Mouse (Mus musculus): ENCODE measurements around the gene Psmc6. TPM values are rescaled to one million over a fixed set of nuclear protein-coding genes. Genes with fewer than 3 reads are reported as not detected.

Gene Psmc6
- total RNA-seq (2021) = 100 to 1,000 TPM; 119 to 125 TPM
- long read RNA-seq, experiment 1, transcript Psmc6-201 (14 exons, 2,234 nt) = major isoform, 139 of 150 reads
- long read RNA-seq, experiment 1, partial matches to known transcripts = 3 of 150 reads
- long read RNA-seq, experiment 1, other reads (novel, unspliced or antisense) = 8 of 150 reads
- long read RNA-seq, experiment 2, transcript Psmc6-201 (14 exons, 2,234 nt) = major isoform, 146 of 156 reads
- long read RNA-seq, experiment 2, partial matches to known transcripts = 6 of 156 reads
- long read RNA-seq, experiment 2, other reads (novel, unspliced or antisense) = 4 of 156 reads

DNA sequence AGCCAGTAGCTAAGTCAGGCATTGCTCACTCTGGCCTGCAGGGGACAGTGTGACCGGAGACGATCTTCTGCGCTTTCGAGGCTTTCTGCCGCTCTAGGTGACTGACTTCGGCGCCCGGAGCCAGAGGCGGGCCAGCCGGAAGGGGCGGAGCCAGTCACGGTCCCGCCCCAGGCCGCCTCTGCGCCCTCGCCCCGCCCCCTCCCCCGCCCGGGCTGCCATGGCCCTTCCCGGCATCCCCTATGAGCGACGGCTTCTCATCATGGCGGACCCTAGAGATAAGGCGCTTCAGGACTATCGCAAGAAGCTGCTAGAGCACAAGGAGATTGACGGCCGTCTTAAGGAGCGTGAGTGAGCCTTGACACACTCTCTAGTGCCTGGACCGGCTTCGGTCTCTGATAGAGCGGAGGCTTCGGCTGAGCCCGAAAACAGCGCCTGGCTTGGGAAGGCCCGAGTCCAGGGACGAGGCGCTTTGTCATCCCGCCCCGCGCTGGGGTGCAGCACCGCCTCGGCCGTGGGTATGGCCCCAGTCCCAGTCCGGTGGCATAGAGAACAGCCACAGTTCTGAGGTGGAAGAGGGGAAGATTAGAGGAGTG is at the start of gene Psmc6:
Psmc6 (plus strand) TSS at position 200 of the 593 bp plus-strand sequence.
- peak; percentile 90 for DNase-seq

- no peak for DNase-seq
These were observed 47.5 kb upstream of the Psmc6 start for GRCm38 (mm10) chr14:45282066-45282465.

DNA sequence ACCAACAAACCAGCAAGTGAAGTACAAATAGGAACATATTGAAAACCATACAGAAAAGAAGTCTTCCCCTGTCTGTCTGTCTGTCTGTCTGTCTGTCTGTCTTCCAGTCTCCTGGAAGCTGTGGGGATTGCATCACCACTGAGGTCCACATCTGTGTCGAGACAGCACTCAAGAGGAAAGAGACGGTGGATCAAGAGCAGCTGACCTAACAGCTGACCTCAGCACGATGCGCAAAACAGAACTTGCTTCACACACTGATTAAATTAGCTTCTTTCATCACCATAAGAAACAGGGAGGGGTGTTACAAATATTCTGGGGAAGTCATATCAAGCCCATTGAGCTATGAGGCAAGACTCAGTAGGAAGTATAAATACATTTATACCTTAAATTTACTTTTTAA is 38.0 kb upstream of the Psmc6 start:
- DNase-seq = no peak

- no peak for DNase-seq
These were observed 25.6 kb upstream of the Psmc6 start for GRCm38 (mm10) chr14:45303939-45304338.

DNA sequence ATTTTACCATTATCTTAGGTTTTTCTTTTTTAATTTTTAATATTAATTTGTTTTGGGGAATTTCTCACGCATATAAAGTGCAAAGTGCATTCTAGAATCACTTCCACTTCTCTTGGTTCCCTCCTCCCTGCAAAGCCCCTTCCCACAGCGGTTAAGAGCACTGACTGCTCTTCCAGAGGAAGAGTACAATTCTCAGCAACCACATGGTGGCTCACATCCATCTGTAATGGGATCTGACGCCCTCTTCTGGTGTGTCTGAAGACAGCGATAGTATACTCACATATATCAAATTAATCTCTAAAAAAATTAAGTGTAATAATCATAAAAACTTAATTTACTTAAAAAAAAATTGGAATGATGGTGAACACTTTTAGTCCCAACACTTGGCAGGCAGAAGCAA is 25.2 kb upstream of the Psmc6 start:
- DNase-seq = no peak

GRCm38 (mm10) chr14:45305852-45306251 is 23.7 kb upstream of the Psmc6 start:
- DNase-seq = no peak

DNA sequence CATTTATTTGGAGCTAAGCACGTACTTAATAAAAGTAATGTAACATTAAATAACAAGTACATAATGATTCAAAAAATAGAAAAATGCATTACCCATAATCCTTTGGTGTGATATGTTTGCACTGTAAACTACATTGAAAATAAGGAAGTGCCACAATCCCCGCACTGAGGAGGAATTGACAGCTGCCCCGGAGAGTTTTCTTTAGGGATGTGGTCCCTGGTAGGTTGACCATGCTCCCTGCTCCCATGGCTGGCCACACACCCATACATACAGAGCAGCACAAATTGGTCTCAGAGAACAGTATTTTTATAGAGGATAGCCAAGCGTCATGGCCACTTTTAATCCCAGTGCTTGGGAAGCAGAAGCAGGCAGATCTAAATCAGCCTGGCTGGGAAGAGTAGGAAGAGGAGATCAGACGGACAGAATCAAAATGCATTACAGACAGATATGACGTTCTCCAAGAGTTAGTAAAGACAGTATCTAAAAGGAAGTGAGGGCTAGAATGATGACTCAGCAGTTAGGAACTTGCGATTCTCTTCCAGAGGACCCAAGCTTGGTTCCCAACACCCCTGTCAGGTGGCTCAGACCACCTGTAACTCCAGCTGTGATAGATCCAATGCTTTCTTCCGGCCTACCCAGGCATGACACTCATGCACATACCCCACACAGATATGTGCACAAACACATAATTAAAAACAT is 21.8 kb upstream of the Psmc6 start:
- no peak for DNase-seq

GRCm38 (mm10) chr14:45309646-45310045 is 19.9 kb upstream of the Psmc6 start:
- peak; percentile 22 for DNase-seq

GRCm38 (mm10) chr14:45310101-45310500 is 19.5 kb upstream of the Psmc6 start:
- no peak for DNase-seq

GRCm38 (mm10) chr14:45316927-45317326 is 12.7 kb upstream of the Psmc6 start:
- no peak for DNase-seq

- no peak for DNase-seq
These were observed 11.6 kb upstream of the Psmc6 start for GRCm38 (mm10) chr14:45317921-45318411.

GRCm38 (mm10) chr14:45318426-45319236 is 11.0 kb upstream of the Psmc6 start, which contains the start of gene Ero1l:
Gene Ero1l, minus strand, starts transcription at chr14:45318771.
- DNase-seq = peak; percentile 81

DNA sequence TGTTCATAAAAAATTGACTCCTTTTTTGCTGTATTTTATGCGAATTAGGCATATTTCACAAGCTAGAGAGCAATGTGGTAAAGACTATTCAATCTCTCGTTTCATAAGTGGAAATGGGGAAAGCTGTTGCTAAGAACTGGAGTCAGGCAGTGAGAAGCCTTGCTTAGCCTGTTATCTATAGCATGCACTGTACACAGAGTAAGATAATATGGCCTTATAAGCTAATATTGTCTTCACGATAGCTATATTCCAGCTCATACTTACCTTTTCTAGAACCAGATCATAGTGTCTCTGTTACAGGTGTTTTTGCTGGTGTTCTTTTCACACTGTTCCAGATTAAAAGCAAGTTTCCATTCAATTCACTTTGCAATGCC is 10.4 kb upstream of the Psmc6 start:
- DNase-seq = no peak

DNA sequence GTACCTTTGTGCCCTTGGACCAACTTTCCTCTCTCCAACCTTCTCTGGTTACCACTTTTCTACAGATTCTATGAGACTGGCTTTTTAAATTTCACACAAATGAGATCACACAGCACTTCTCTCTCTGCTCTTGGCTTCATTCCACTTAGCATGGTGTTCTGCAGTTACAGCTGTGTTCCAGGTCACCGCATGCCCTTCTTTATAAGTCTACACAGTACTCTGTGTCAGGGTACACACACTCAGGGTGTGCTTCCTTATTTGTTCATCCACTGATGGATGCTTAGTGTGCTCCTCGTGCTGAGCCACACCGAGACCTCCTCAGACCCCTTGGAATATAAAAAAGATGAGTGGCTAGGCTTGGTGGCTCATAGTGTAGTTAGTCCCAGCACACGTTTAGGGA is 9.5 kb upstream of the Psmc6 start:
- DNase-seq = no peak

DNA sequence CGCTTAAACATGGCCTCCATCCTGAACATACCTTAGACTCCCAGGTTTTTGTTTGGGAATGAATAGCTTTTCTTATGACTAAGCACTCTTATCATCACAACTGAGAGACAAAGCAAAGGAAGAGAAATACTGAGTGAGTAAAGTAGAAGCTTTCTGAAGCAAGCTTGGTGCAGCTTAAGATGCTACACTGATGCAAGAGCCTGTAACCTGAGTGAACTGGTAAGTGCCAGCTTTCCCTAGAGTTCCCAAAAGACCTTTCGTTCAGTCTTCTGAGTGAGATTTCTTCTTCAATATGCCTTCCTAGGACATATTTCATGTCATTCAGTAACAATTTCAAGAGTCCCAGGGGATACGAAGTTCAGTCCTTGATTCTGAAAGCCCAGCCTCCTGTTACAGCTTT is 8.5 kb upstream of the Psmc6 start:
- DNase-seq = no peak

DNA sequence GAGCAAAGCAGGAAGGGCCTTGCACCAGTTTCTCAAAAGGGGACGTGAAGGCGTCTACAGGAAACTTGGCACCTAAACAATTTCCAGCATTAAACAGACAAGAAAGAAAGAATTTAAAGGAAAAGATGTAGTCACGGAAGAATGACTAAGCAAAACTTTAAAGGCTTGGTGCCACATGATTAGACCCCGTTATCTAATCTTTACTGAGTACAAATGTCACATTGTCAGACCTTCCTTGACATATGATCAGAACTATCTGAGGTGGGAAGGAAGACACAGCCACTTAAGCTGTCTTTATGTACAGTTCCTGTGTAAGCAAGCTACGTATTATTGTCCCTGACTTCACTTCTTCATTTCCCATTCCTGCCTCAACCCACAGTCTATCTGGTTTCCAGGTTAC is 8.0 kb upstream of the Psmc6 start:
- DNase-seq = no peak

GRCm38 (mm10) chr14:45322450-45322849 is 7.1 kb upstream of the Psmc6 start:
- no peak for DNase-seq

DNA sequence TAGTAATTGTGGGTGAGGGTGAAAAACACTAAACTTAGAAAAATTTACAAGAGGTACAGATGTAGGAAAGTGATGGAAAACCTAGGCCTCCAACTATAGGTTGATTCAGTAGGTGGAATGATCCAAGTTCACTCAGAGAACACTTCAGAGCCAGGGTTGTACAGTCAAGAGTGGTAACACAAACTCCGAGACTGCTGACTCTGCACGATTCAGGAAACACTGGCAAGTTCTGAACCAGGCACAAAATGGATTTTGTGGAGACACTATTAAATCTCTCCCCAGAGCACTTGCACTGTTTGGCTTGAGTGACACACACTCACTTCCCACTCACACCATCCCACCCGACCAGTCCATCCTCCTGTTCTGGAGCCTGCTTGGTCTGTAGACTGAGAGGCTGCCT is 6.3 kb upstream of the Psmc6 start:
- no peak for DNase-seq

GRCm38 (mm10) chr14:45325471-45325870 is 4.1 kb upstream of the Psmc6 start:
- no peak for DNase-seq

DNA sequence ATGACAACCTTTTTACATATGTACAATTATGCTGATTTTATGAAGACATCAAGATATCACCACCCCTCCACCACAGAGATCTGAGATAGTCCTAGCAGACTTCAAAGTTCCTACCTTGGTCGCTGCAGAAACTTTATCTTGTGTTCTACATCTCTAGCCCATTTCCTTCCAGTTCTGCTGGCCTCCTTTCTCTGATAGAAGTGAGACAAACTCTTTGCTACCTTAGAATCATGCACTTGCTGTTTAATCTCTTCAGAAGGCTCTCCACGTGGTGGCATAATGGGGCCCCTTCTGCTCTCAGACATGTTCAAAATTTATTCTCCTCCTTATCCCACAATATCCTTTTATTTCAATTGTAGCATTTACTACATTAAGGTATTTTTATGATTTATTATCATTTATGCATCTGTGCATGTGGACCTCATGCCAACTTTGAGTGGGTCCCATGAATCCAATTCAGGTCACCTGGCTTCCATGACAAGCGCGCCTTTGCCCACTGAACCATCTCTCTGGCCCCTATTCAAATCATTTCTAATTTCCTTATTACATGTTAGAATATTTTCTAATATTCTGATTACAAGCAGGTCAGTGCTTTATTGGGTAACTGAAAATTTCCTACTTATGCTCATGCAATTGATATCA is 1.4 kb upstream of the Psmc6 start:
- DNase-seq = no peak

GRCm38 (mm10) chr14:45329018-45329588 is 485 bp upstream of the Psmc6 start:
- DNase-seq = no peak
